Mouse (Mus musculus): ENCODE results near the gene Gm20489. TPM values are rescaled to one million over a fixed set of nuclear protein-coding genes. Genes with fewer than 3 reads are reported as not detected.

Gene Gm20489
- polyA plus RNA-seq (2015; fragmentation: Illumina TruSeq; extraction: RNeasy Lipid Tissue Mini Kit (QIAGEN cat#74804); ENCODE audit: insufficient read depth, low replicate concordance), result not detected

DNA sequence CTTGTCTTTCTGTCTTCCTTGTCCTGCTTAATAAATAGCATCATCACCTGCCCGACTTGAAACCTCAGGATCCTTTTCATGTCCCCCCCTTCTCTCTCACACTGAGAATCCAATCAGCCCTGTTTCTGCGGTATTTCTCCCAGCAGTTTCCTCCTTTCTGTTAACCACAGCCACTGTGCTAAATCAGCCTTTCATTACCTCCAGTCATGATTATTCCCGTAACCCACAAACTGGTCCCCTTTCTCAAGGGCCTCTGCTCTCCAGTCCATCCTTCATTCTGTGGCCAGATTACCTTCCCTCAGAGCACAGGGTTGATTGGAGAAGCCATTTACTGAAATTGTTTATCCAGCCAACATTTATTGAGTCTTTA lies at the start of gene Gm20489:
Gene Gm20489 (minus strand): TSS at position 269 of the 370 bp plus-strand sequence.

GRCm38 (mm10) chrX:101299055-101299454 lies 30.2 kb upstream of the Gm20489 start, which contains the start of gene Nlgn3:
Nlgn3 (plus strand) TSS chrX:101299168.

DNA sequence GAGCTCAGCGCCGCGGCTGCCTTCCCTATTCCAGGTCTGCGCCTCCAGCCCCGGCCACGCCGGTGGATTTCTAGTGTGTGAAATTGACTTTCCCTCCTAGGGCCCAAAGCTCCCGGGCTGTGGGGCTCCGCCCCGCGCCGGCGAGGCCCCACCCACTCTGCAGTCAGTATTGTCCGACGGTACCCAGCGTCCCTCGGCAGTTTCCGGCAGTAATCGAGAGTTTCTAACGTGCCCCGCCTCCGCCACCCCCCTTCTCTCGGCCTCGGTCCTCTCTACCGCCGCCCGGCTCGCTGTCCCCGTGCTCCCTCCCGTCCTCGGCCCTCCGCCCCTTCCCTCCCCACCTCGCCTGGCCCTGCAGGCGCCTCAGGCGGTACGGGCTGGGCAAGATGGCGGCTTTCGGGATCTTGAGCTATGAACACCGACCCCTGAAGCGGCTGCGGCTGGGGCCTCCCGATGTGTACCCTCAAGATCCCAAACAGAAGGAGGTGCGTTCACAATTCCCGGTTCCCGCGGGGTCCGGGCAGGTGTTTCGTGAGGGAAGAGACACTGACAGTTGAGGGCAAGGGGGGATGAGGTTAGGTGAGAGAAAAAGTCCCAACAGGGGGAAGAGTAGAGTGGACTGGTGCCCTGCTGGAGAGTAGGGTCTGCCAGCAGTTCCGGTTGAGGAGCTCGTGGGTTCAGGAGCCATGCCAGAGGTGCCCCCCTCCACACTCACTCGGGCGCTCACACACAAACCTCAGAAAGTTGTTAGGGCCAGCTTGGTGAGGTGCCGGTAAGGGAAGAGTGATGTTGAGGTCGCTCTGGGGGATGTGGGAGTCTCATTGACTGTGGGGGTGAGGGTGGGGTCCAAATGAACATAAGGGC lies 5.3 kb upstream of the Gm20489 start, which contains the start of gene Med12:
Gene Med12 (plus strand): TSS at position 156 of the 864 bp plus-strand sequence.

GRCm38 (mm10) chrX:101268025-101268754 lies 633 bp downstream of the Gm20489 start, which contains the start of gene Il2rg:
Il2rg (minus strand) TSS chrX:101268255.

DNA sequence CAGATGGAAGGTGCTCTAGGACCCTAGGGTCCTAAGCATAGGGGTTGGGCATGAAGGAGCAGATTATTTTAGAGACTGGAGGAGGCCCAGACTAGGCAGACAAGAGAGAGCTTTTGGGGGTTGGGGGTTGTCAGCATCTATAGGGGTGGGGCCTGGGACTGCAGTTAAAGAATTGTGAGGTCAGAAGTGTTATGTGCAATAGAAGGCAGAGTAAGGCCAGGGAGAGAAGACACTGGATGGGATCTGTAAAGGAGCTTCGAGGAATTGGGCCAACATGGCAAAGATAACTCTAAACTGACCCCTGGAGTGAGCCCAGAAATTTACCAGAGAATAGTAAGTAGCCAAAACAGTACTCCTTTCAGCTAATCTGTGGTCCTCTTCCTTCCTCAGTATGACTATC lies 4.9 kb downstream of the Gm20489 start, which contains the start of gene Gm614:
Gene Gm614 (minus strand): TSS at position 101 of the 400 bp plus-strand sequence.

GRCm38 (mm10) chrX:101253952-101254729 lies 14.7 kb downstream of the Gm20489 start, which contains the start of gene Foxo4:
Foxo4 (plus strand) TSS chrX:101254528.

DNA sequence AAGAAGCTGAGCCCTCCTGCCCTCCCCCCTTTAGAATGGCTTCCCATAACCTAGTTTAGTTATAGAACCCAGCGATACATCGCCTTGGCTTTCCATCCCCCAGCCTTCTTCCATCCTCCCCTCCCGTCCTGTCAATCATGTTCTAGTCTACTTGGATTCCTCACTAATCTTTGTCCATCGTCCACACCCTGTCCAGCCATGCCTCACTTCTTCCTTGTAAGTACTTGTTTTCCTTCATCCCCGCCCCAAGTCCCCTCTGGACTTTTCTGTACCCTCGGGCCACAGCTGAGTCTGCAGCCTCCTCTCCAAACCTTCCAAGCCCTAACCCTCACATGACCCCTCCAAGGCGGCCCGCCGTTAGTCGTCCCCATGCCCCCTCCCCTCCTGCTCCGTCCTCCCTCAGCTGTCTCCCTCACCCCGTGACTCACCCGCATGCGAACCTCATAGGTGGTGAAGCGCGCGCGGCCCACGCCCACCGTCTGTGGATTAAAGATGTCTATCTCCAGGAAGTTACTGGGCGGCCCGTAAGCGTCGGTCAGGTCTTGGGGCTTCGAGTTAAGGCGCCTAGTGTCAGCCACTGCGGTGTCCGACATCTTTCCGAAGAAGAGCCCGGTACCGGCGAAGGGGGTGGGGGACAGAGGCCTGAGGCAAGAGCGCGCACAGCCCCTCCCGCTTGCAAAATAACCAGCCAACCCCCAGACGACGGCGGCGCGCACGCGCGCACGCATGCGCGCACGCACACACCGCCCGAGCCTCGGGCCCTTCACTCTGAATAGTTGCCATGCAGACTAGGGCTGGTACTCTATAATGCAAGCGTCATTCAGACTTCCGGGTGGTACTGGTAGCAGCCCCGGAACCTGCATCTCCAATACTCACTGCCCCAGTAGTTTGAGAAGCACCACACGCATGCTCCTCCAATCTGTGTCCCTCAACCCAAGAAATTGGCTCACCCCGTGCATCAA lies 46.7 kb downstream of the Gm20489 start, which contains the start of gene Snx12:
Gene Snx12 (minus strand): TSS at position 730 of the 962 bp plus-strand sequence.

Other genes with a start within 250 kb of the Gm20489 start
- not detected for gene Tex11, start 209.4 kb downstream of the Gm20489 start, polyA plus RNA-seq (2015; fragmentation: Illumina TruSeq; extraction: RNeasy Lipid Tissue Mini Kit (QIAGEN cat#74804); ENCODE audit: insufficient read depth, low replicate concordance)
- gene Slc7a3, start 183.0 kb downstream of the Gm20489 start, polyA plus RNA-seq (2015; fragmentation: Illumina TruSeq; extraction: RNeasy Lipid Tissue Mini Kit (QIAGEN cat#74804); ENCODE audit: insufficient read depth, low replicate concordance), result 0.84 TPM
- 31.4 TPM for gene Snx12, start 46.5 kb downstream of the Gm20489 start, polyA plus RNA-seq (2015; fragmentation: Illumina TruSeq; extraction: RNeasy Lipid Tissue Mini Kit (QIAGEN cat#74804); ENCODE audit: insufficient read depth, low replicate concordance)
- 21.2 TPM for gene Foxo4, start 14.5 kb downstream of the Gm20489 start, polyA plus RNA-seq (2015; fragmentation: Illumina TruSeq; extraction: RNeasy Lipid Tissue Mini Kit (QIAGEN cat#74804); ENCODE audit: insufficient read depth, low replicate concordance)
- gene Gm614, start 5.0 kb downstream of the Gm20489 start, polyA plus RNA-seq (2015; fragmentation: Illumina TruSeq; extraction: RNeasy Lipid Tissue Mini Kit (QIAGEN cat#74804); ENCODE audit: insufficient read depth, low replicate concordance), result 16.0 TPM
- gene Il2rg, start 768 bp downstream of the Gm20489 start, polyA plus RNA-seq (2015; fragmentation: Illumina TruSeq; extraction: RNeasy Lipid Tissue Mini Kit (QIAGEN cat#74804); ENCODE audit: insufficient read depth, low replicate concordance), result 666 TPM
- gene Med12, start 5.0 kb upstream of the Gm20489 start, polyA plus RNA-seq (2015; fragmentation: Illumina TruSeq; extraction: RNeasy Lipid Tissue Mini Kit (QIAGEN cat#74804); ENCODE audit: insufficient read depth, low replicate concordance), result 81.4 TPM
- gene Nlgn3, start 30.1 kb upstream of the Gm20489 start, polyA plus RNA-seq (2015; fragmentation: Illumina TruSeq; extraction: RNeasy Lipid Tissue Mini Kit (QIAGEN cat#74804); ENCODE audit: insufficient read depth, low replicate concordance), result 0.68 TPM
- not detected for gene Gjb1, start 107.4 kb upstream of the Gm20489 start, polyA plus RNA-seq (2015; fragmentation: Illumina TruSeq; extraction: RNeasy Lipid Tissue Mini Kit (QIAGEN cat#74804); ENCODE audit: insufficient read depth, low replicate concordance)
- 37.7 TPM for gene Zmym3, start 151.8 kb upstream of the Gm20489 start, polyA plus RNA-seq (2015; fragmentation: Illumina TruSeq; extraction: RNeasy Lipid Tissue Mini Kit (QIAGEN cat#74804); ENCODE audit: insufficient read depth, low replicate concordance)
- gene Nono, start 160.3 kb upstream of the Gm20489 start, polyA plus RNA-seq (2015; fragmentation: Illumina TruSeq; extraction: RNeasy Lipid Tissue Mini Kit (QIAGEN cat#74804); ENCODE audit: insufficient read depth, low replicate concordance), result 337 TPM
- 1.6 TPM for gene Itgb1bp2, start 180.1 kb upstream of the Gm20489 start, polyA plus RNA-seq (2015; fragmentation: Illumina TruSeq; extraction: RNeasy Lipid Tissue Mini Kit (QIAGEN cat#74804); ENCODE audit: insufficient read depth, low replicate concordance)

Data from spleen, adult 10 weeks (tissue).